Mouse (Mus musculus) embryonic stem cell, embryonic (primary cell): ENCODE data around the gene Mdk.

Source experiments
- CTCF ChIA-PET, 4 experiments: fragments of 300-600 bp in 2 of 4; fragments of 350-600 bp in 2 of 4; sonication (Branson Sonifier 250); formaldehyde crosslinking; loops; one replicate each; lab custom pipeline; 2022; ENCODE audit warnings: inconsistent platforms in 2 of 4; lab: Charles Lee
- POLR2A ChIA-PET, 4 experiments: fragments of 300-600 bp in 2 of 4; fragments of 350-600 bp in 2 of 4; sonication (Branson Sonifier 250); formaldehyde crosslinking; loops; one replicate each; lab custom pipeline; 2022; ENCODE audit warnings: antibody characterized with exemption in 4 of 4, inconsistent platforms in 1 of 4; lab: Charles Lee

The Mdk gene

DNA sequence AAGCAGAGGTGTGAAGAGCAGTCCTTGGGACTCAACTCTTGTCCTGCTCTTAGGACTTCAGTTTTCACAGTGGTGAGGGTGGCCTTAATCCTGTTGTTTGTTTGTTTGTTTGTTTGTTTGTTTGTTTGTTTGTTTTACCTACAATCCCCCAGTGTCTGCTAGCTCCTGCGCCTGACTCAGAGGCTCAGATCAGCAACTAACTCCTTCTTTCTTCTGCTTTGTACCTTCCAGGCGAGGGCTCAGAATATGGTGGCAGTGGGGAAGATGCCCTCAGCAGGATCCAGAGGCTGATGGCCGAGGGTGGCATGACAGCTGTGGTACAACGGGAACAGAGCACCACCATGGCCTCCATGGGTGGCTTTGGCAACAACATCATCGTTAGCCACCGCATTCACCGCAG, 15.0 kb downstream of the Mdk start:
- ChIA-PET POLR2A (interaction anchor here in 1 of 4 experiments (1.0 to 3.2 kb wide), 2 partner anchors 16 to 535 kb away, joined by 3 to 15 read pairs; partner anchors contain the start of gene Mdk), CTCF (interaction anchor here in 3 of 4 experiments (0.6 to 1.8 kb wide), 3 partner anchors 7 to 687 kb away, joined by 3 to 7 read pairs (median 5); no protein-coding TSS in a partner anchor)

DNA sequence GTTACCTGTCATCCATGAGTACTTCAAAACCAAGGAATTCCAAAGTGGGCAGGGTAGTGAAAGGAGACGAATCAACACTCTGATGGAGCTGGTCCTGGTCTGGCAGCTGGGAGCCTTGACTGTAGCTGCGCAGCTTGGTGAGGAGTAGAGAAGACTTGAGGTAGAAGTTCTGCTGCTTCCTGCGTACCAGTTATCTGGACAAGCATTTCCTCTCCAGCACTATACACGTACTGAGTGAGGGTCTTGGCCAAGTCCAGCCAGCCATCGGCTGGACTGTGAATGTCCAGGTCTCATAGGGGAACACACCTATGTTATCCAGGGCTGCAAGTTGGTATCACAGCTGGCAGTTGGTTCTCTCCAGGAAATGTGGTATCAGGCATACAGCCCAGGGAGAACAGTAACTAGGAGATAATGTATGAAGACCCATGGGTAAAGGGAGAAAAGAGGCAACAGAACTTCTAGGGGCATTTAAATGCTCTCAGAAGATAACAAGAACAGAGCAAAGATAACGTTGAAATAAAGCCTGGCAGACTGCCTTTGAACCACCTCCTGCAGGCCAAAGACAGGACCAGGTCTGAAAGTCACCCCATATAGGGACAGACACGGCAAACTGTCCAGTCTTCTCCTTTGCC, 15.6 kb downstream of the Mdk start:
- ChIA-PET POLR2A (interaction anchor here in 2 of 4 experiments (1.0 to 3.2 kb wide), 5 partner anchors 8 to 22 kb away, joined by 3 to 15 read pairs (median 4); partner anchors contain the start of gene Mdk (in 1 of the 2)), CTCF (interaction anchor here in 2 of 4 experiments (0.9 to 1.8 kb wide), 5 partner anchors 8 to 14 kb away, joined by 3 to 7 read pairs (median 3); no protein-coding TSS in a partner anchor)

DNA sequence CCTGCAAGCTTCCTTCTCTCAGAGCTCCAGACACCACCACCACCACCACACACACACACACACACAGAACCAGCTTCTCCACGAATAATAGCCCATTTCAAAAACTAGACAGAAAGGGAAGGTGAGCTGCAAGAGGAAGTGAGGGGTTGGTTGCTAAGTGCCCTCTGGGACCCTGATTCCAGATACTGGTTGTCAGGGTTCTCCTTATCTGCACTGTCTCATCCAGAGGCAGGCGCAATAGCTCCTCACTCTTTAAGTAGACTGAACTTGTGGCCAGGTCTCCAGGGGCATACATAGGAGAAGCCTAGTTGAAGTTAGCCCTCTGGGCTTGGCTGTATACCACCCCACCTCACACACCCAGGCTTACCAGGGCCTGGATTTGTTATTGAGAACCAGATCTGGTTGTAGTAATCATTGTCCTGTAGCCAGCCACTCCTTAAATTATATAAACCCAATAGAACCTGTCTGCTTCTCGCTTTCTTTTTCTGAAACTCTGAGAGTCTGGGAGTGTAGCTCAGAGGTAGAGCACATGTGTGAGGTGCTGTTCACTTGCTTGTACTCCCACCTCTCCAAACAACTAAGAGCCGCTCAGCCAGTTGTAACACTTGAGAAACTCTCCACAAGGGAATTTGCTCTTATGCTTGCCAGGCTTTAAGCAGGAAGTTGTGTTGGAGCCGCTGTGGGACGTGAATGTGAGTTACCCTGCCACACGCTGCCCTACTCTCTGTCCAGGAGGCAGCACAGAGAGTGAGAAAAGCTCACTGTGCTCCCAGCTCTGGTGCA, 18.6 kb downstream of the Mdk start:
- CTCF ChIA-PET: interaction anchor here in 3 of 4 experiments (0.6 to 1.6 kb wide), 3 partner anchors 15 to 76 kb away, joined by 3 to 7 read pairs (median 4); no protein-coding TSS in a partner anchor
- POLR2A ChIA-PET: interaction anchor here in 1 of 4 experiments (0.6 to 2.3 kb wide), 6 partner anchors 9 to 328 kb away, joined by 3 to 12 read pairs (median 3); no protein-coding TSS in a partner anchor

DNA sequence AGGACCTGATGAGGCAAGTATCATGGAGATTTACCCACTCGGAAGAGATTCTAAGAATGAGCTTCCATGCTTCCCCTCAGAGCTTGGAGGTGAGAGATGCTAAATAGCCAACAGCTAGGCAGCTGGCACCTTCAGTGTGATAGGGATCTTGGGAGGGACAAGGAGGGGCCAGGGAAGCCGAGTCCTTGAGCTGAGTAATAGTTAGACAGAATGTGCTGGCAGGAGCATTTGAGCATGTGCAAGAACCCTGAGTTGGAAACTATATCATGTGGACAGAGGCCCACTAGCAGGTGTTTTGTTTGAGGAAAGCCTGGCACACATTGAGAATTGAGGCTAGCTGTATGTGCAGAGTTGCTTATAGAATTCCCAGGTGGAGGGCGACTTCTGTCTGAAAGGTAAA, 19.5 kb downstream of the Mdk start:
- ChIA-PET POLR2A (interaction anchor here in 2 of 4 experiments (0.7 to 2.3 kb wide), 7 partner anchors 8 to 62 kb away, joined by 3 to 12 read pairs (median 5); partner anchors contain the start of gene Mdk (in 1 of the 2)), CTCF (interaction anchor here (0.6 to 1.6 kb wide), 6 partner anchors 9 to 111 kb away, joined by 3 to 10 read pairs (median 4); partner anchors contain the start of gene Creb3l1 (in 1 of the 4))

DNA sequence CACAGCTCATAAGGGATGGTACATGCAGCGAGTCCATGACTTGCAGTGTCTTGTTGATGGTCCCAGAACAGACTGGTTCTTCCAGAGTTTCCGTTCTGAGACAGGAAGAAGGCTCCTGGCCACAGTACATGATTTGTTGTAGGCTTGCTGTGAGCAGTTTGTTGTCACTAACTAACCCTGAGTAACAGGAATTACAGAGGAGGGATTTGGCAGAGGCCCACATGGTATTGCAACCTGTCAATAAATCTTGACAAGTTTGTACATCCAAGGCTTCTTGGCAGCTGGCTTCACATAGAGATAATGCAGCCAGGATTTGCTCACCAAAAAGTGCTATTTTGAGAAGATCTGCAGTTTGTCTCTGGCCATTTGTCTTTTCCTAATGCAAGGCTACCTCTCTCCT, 26.0 kb downstream of the Mdk start:
- ChIA-PET CTCF (no interaction called here), POLR2A (interaction anchor here in 2 of 4 experiments (0.9 to 4.7 kb wide), 2 partner anchors 15 to 20 kb away, joined by 3 to 13 read pairs; partner anchors contain the start of gene Chrm4 (in 1 of the 2))

DNA sequence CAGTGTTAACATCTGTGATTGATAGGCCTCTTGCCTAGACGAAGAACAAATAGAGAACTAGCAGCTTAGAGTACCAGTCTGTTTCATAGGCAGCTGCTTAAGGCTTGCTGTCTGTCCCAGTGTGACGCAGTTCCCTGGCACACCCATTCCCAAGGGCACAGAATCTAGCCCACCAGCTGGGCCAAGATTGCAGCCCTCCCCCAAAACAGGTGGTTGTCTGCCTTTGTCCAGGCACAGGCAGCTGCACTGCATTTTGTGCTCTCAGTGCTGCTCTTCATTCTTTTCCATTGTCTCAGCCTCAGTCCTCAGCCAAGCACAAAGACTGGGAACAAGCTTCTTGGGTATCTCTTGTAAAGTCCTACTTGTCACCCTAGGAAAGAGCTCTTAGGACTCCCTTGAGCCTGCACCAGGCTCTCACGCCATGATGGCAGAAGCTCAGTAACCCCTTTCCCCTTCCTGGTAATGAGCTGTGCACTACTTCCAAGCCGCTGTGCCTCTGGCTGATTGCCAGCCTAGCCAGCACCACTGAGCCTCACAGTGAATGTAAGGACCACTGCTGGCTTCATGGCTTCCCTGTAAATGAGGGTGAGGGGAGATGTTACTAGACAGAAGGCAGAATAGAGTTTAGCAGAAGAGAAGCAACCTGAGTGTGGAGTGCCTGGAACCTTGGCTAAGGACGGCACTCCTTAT, 27.3 kb downstream of the Mdk start:
- POLR2A ChIA-PET: interaction anchor here in 2 of 4 experiments (0.6 to 4.7 kb wide), 12 partner anchors 8 to 172 kb away, joined by 3 to 13 read pairs (median 4); partner anchors contain the start of gene Mdk (in 1 of the 2)
- CTCF ChIA-PET: interaction anchor here in 3 of 4 experiments (0.8 to 1.4 kb wide), 3 partner anchors 11 to 40 kb away, joined by 3 read pairs; no protein-coding TSS in a partner anchor

DNA sequence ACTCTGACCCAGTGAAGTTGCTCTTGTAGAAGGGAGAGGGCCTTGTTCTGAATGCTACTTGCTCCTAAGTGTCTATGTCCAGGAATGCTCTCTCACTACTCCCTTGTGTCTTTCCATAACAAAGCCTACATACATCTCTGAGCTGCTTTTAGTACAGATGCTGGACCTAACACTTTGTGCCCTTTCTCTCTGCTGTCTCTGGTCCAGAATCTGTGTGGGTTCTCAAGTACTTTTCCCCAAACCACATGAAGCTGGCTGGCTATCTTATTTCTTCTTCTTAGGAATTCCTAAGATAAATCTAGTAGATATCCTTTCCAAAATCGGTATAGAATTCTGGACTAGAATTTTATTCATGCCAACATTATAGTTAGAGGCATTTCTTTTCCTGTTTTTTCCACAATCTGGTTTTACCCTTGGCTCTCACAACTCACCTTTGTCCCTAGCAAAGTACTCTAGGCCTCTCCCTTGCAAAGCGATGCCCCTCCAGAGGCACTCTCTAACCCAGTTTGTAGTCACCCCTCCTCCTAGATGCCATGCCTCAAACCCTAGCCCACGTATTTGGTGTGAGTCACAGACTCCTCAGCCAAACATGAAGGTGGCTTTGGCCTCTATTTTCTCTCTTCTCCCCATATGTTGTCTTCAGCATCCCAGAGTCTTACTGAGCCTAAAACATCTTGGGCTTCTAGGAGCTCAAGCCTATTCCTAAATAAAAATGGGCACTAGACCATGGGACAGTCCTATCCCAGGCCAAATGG, 28.7 kb downstream of the Mdk start:
- ChIA-PET POLR2A (interaction anchor here in 1 of 4 experiments (1.4 to 2.5 kb wide), 2 partner anchors 10 to 171 kb away, joined by 3 to 12 read pairs; no protein-coding TSS in a partner anchor), CTCF (no interaction called here)

DNA sequence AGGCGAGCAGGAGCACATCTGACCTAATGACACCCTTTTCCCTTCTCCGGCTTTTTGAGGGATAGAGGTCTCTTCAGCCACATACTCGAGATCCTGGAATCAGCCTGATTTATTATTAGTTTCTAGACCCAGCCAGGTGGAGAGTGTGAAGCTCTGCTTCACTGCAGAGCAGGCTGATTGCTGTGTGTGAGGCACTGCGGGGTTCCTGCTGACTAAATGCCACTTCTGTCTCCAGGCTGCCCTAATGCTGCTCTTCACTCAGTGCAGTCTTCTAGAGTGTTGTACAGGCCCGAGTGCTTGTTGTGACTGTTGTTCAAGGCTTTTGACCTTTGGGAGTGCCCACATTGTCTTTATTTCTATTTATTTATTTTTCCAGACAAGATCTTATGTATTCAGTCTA, 29.8 kb downstream of the Mdk start:
- ChIA-PET POLR2A (no interaction called here), CTCF (no interaction called here)

DNA sequence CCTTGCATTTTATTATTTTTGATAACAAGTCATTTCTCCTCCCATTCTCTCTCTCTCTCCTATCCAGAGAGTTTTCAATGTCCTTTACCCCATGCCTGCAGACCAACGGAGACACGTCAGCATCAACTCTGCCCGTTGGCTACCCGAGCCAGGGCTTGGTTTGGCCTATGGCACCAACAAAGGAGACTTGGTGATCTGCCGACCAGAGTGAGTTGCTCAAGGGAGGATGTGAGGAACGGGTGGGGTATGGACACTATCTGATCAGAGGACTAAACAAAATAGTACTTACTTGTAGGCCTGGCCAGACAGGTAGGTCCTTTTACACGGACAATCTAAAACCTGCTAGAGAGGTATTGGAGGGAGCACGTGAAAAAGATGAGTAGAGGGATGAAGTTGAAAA, 31.7 kb downstream of the Mdk start:
- ChIA-PET CTCF (interaction anchor here in 1 of 4 experiments (0.7 kb wide), 1 partner anchor 269 kb away, joined by 4 read pairs; no protein-coding TSS in a partner anchor), POLR2A (interaction anchor here in 1 of 4 experiments (0.6 to 1.1 kb wide), 3 partner anchors 9 to 335 kb away, joined by 3 read pairs; no protein-coding TSS in a partner anchor)

DNA sequence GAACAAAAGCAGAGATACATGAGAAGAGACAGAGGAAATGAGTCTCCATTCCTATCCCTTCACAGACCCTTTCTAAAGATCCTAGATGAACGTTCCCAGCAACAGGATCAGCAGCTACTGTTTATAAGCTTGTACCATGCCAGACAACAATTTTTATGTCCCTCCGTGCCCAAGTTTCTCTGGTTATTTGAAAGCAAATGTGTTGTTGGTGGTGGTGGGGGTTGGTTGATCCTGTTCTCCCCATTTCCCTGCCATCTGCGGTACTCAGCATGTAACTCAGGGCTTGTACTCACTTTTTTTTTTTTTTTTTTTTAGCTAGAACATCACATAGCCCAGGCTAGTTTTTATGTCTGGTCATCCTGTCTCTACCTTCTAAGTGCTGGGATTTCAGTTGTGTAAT, 33.0 kb downstream of the Mdk start:
- ChIA-PET POLR2A (interaction anchor here in 1 of 4 experiments (0.5 to 2.1 kb wide), 6 partner anchors 8 to 315 kb away, joined by 3 to 5 read pairs (median 4); no protein-coding TSS in a partner anchor), CTCF (interaction anchor here in 1 of 4 experiments (0.6 kb wide), 1 partner anchor 82 kb away, joined by 6 read pairs; no protein-coding TSS in a partner anchor)

DNA sequence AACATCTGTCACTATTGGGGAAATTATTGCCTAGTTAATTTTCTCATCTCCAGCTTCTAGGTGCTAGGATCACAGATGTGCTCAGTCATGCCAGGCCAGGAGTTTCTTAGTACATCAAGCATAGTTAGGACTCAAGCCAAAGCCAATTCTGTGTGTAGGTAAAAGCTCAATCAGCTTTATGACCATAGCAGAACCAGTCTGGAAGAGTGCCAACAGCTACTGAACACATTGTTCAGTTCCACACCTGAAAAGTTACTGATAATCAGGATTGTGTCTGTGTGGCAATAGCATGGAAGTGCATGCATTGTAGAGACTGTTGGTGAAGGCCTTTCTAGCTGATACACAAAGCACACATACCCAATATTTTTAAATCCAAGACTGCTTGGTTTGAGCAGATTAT, 34.1 kb downstream of the Mdk start:
- ChIA-PET POLR2A (interaction anchor here in 2 of 4 experiments (0.6 to 2.1 kb wide), 8 partner anchors 9 to 225 kb away, joined by 3 to 5 read pairs (median 4); no protein-coding TSS in a partner anchor), CTCF (no interaction called here)

DNA sequence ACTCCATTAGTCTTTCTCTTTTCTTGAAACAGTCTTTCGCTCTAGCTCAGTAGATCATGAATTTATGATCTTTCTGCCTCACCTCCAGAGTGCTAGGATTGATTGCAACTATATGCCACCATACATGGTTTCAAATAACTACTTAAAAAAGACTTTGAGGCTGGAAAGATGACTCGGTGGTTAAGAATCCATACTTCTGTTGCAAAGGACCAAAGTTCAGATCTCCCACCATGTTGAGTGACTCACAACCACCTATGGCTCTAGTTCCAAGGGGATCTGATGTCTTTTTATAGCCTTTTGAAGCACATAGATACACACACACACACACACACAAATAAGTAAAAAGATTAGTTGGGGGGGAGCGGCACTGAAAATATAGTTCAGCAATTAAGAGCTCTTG, 36.7 kb downstream of the Mdk start:
- ChIA-PET POLR2A (interaction anchor here in 3 of 4 experiments (0.6 to 1.9 kb wide), 9 partner anchors 9 to 108 kb away, joined by 3 to 6 read pairs (median 4); no protein-coding TSS in a partner anchor), CTCF (interaction anchor here in 2 of 4 experiments (0.6 to 1.1 kb wide), 3 partner anchors 34 to 566 kb away, joined by 3 to 6 read pairs (median 3); no protein-coding TSS in a partner anchor)

DNA sequence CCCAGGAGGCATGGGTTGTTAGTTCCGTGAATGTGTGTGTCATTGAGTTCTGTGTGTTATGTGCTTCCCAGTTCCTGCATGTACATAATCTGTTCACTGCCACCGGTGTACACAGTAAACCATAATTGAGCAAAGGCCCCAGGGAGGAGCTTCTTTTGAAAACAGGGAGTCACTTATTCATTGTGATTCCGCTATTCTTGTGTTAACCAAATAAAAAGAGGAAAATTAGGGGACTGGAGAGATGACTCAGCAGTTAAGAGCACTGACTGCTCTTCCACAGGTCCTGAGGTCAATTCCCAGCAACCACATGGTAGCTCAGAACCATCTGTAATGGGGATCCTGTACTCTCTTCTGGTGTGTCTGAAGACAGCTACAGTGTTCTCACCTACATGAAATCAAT, 37.4 kb downstream of the Mdk start:
- ChIA-PET CTCF (interaction anchor here in 1 of 4 experiments (0.6 kb wide), 1 partner anchor 565 kb away, joined by 3 read pairs; no protein-coding TSS in a partner anchor), POLR2A (interaction anchor here (0.6 to 1.9 kb wide), 11 partner anchors 8 to 108 kb away, joined by 3 to 6 read pairs (median 4); partner anchors contain the start of gene Mdk (in 1 of the 4))

DNA sequence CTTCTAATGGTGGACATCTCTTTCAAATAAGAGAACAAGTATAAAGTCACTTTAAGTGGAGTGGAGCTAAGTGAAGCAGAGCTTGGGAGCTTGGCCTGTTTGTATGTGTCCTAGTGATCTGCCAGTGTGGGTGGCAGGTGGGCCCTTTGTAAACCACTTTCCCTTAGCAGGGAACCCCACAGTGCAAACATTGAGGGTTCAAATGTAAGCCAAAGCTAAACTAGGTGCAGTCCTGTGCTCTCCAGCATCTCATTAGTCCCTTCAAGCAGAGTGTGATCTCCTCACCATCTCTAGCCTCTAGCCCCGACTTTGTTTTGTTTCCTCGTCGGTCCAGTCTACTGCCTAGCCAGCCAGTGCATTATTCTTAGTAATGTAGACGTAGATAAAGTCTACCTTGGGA, 47.5 kb downstream of the Mdk start:
- POLR2A ChIA-PET: interaction anchor here in 2 of 4 experiments (0.6 to 1.7 kb wide), 2 partner anchors 30 to 384 kb away, joined by 3 read pairs; no protein-coding TSS in a partner anchor
- CTCF ChIA-PET: interaction anchor here in 2 of 4 experiments (0.5 to 1.1 kb wide), 3 partner anchors 39 to 484 kb away, joined by 3 to 7 read pairs (median 4); partner anchors contain the start of gene Mdk (in 1 of the 2)

DNA sequence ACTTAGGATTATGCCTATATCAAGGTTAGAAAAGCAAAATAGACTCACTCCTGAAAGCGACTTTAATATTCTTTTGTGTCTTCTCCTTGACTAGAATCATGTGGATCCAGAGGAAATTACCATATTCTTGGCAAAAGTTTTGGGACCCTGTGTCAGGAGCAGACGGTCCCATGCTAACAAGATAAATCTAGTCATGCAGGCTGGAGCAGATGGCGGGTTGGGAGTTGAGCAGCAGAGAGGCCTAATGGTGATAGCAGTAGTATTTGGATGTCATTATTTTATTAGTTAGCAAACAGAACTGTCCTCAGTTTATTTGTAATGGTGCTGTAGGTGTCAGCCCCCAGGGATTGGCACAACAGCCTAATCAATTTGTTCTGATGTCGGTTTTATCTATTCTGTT, 48.1 kb downstream of the Mdk start:
- ChIA-PET CTCF (interaction anchor here in 1 of 4 experiments (0.5 kb wide), 1 partner anchor 48 kb away, joined by 7 read pairs; the partner anchor contains the start of gene Mdk), POLR2A (interaction anchor here in 1 of 4 experiments (1.7 kb wide), 1 partner anchor 29 kb away, joined by 3 read pairs; no protein-coding TSS in a partner anchor)
